11 mouse cellular contexts compared by ENCODE assay signal in genomic region chr19:44108996-44109395, GRCm38 (mm10). TPM values are rescaled to one million over a fixed set of nuclear protein-coding genes. Genes with fewer than 3 reads are reported as not detected.
DNase-seq lines count a peak whose midpoint lies in the region; ATAC-seq and TF ChIP-seq lines count a peak whose summit lies in the region.
"Had no signal": no experiment of that assay in that cellular context is flagged by ENCODE, and none has a peak within 500 bp of the region (broad histone marks: within the 10 kb centered on the region; RNA-seq: fewer than 3 reads in every experiment).

No protein-coding gene starts in this region.

- peaks cover 20% of the 10 kb centered on the region for H3K36me3 ChIP-seq in intestine, postnatal 0 days (ENCODE audit: control insufficient read depth, insufficient read depth)
- 0 out of 2 replicates have a peak, but pooled peaks cover 6% of the 10 kb centered on the region for H3K36me3 ChIP-seq in intestine, embryonic 16.5 days (ENCODE audit: control insufficient read depth, insufficient read depth, low read length)
- peaks cover 45% of the 10 kb centered on the region for H3K36me3 ChIP-seq in lung, embryonic 14.5 days (ENCODE audit: insufficient read depth)
- H3K36me3 ChIP-seq in forebrain, embryonic 14.5 days (ENCODE audit: control insufficient read depth, insufficient read depth, low read length) = peaks cover 36% of the 10 kb centered on the region
- H3K36me3 ChIP-seq in forebrain, embryonic 16.5 days (ENCODE audit: control insufficient read depth, insufficient read depth) = peaks cover 22% of the 10 kb centered on the region

- no peaks in the 10 kb centered on the region for H3K27me3 ChIP-seq in intestine, postnatal 0 days (replicated peaks; ENCODE audit: control insufficient read depth, insufficient read depth, low read length)
- H3K27me3 ChIP-seq in intestine, embryonic 16.5 days (replicated peaks; ENCODE audit: control insufficient read depth, insufficient read depth, low read length) = no peaks in the 10 kb centered on the region
- H3K27me3 ChIP-seq in lung, embryonic 14.5 days (ENCODE audit: insufficient read depth, low read length) = no peaks in the 10 kb centered on the region
- no peaks in the 10 kb centered on the region for H3K27me3 ChIP-seq in forebrain, embryonic 14.5 days (replicated peaks; ENCODE audit: control insufficient read depth, insufficient read depth, low read length)
- no peaks in the 10 kb centered on the region for H3K27me3 ChIP-seq in forebrain, embryonic 16.5 days (replicated peaks; ENCODE audit: control insufficient read depth, insufficient read depth, low read length)
- H3K27me3 ChIP-seq: liver, embryonic 12.5 days had no signal

- 0 out of 2 replicates have a peak, but pooled peaks cover 4% of the 10 kb centered on the region for H3K4me1 ChIP-seq in intestine, postnatal 0 days (replicated peaks; ENCODE audit: control insufficient read depth, insufficient read depth, low read length)
- peaks cover 9% of the 10 kb centered on the region; the same call in 1 of the 2 replicates for H3K4me1 ChIP-seq in intestine, embryonic 16.5 days (ENCODE audit: control insufficient read depth, insufficient read depth, low read length)
- H3K4me1 ChIP-seq in lung, embryonic 14.5 days (ENCODE audit: insufficient read depth) = peaks cover 3% of the 10 kb centered on the region
- peaks cover 12% of the 10 kb centered on the region for H3K4me1 ChIP-seq in forebrain, embryonic 14.5 days (ENCODE audit: control insufficient read depth, insufficient read depth, low read length)
- H3K4me1 ChIP-seq in forebrain, embryonic 16.5 days (replicated peaks; ENCODE audit: control insufficient read depth, insufficient read depth, low read length) = peaks cover 21% of the 10 kb centered on the region

- H3K4me3 ChIP-seq in intestine, postnatal 0 days (ENCODE audit: low read depth, low read length) = no peak overlapping the region
- no peak overlapping the region for H3K4me3 ChIP-seq in intestine, embryonic 16.5 days (ENCODE audit: low read length)
- no peak overlapping the region for H3K4me3 ChIP-seq in lung, embryonic 14.5 days (ENCODE audit: low read depth, low read length)
- H3K4me3 ChIP-seq in forebrain, embryonic 14.5 days (ENCODE audit: low read depth, low read length) = no peak overlapping the region
- H3K4me3 ChIP-seq in forebrain, embryonic 16.5 days (replicated peaks; ENCODE audit: low read length) = no peak overlapping the region
- H3K4me3 ChIP-seq: hindbrain, embryonic 10.5 days; liver, embryonic 12.5 days had no signal

- no peak overlapping the region for H3K4me2 ChIP-seq in intestine, postnatal 0 days (replicated peaks; ENCODE audit: low read depth)
- no peak overlapping the region for H3K4me2 ChIP-seq in intestine, embryonic 16.5 days (ENCODE audit: low read depth, low read length)
- no peak overlapping the region for H3K4me2 ChIP-seq in lung, embryonic 14.5 days
- no peak overlapping the region for H3K4me2 ChIP-seq in forebrain, embryonic 14.5 days (ENCODE audit: low read length)
- no peak overlapping the region for H3K4me2 ChIP-seq in forebrain, embryonic 16.5 days (ENCODE audit: low read length)

- peak; percentile 44 for DNase-seq in 3T3-L1 (ENCODE audit: low read depth, low spot score)
- DNase-seq in adrenal gland, adult (ENCODE audit: inconsistent age in 2 of 2, low spot score in 1 of 2) = peak; percentile 26 to 90
- DNase-seq in lung, embryonic 14.5 days = peak; percentile 7
- no peak for DNase-seq in forebrain, embryonic 14.5 days (ENCODE audit: low spot score)
- DNase-seq: layer of hippocampus, adult 9-11 months had no signal

- H3K9me3 ChIP-seq in intestine, postnatal 0 days (ENCODE audit: control insufficient read depth) = no peaks in the 10 kb centered on the region
- H3K9me3 ChIP-seq in intestine, embryonic 16.5 days (ENCODE audit: control insufficient read depth, low read length) = no peaks in the 10 kb centered on the region
- H3K9me3 ChIP-seq in lung, embryonic 14.5 days (ENCODE audit: low read depth, low read length) = no peaks in the 10 kb centered on the region
- no peaks in the 10 kb centered on the region for H3K9me3 ChIP-seq in forebrain, embryonic 14.5 days (replicated peaks; ENCODE audit: control insufficient read depth, low read length)
- no peaks in the 10 kb centered on the region for H3K9me3 ChIP-seq in forebrain, embryonic 16.5 days (ENCODE audit: control insufficient read depth, low read length)
- H3K9me3 ChIP-seq: forebrain, embryonic 10.5 days; hindbrain, embryonic 10.5 days; liver, embryonic 12.5 days had no signal

- ATAC-seq in intestine, postnatal 0 days = no peak
- ATAC-seq in intestine, embryonic 16.5 days = no peak
- ATAC-seq in lung, embryonic 14.5 days (ENCODE audit: insufficient read depth) = no peak
- ATAC-seq in forebrain, embryonic 14.5 days = no peak
- no peak for ATAC-seq in forebrain, embryonic 16.5 days
- ATAC-seq: liver, embryonic 12.5 days had no signal

- peak overlapping the region; percentile 85; the same call in 1 of the 2 replicates for H3K27ac ChIP-seq in intestine, postnatal 0 days (ENCODE audit: low read depth, low read length)
- no peak overlapping the region for H3K27ac ChIP-seq in intestine, embryonic 16.5 days (ENCODE audit: low read length)
- H3K27ac ChIP-seq in lung, embryonic 14.5 days (ENCODE audit: low read depth) = no peak overlapping the region
- H3K27ac ChIP-seq in forebrain, embryonic 14.5 days (ENCODE audit: low read depth, low read length) = no peak overlapping the region
- no peak overlapping the region for H3K27ac ChIP-seq in forebrain, embryonic 16.5 days (ENCODE audit: low read length)
- H3K27ac ChIP-seq: forebrain, embryonic 10.5 days; hindbrain, embryonic 10.5 days; liver, embryonic 12.5 days had no signal

- TF ChIP-seq CTCF in intestine, postnatal 0 days (IDR thresholded peaks at IDR 0.05; ENCODE audit: low read depth) = no peak
- TF ChIP-seq CTCF in lung, embryonic 14.5 days (IDR thresholded peaks at IDR 0.05; ENCODE audit: low read depth) = no peak

- H3K9ac ChIP-seq in intestine, postnatal 0 days (ENCODE audit: low read depth, low read length) = no peak overlapping the region
- H3K9ac ChIP-seq in intestine, embryonic 16.5 days (ENCODE audit: low read depth, low read length) = no peak overlapping the region
- H3K9ac ChIP-seq in lung, embryonic 14.5 days = no peak overlapping the region
- no peak overlapping the region for H3K9ac ChIP-seq in forebrain, embryonic 14.5 days (ENCODE audit: low read length)
- no peak overlapping the region for H3K9ac ChIP-seq in forebrain, embryonic 16.5 days (replicated peaks; ENCODE audit: low read depth, low read length)
- H3K9ac ChIP-seq: liver, embryonic 12.5 days had no signal

RNA-seq across cellular contexts. Expression of gene Chuk, which starts 1.7 kb away (rescaled TPM):
- polyA plus RNA-seq in intestine, postnatal 0 days (2015; fragmentation: Nextera tagmentation; extraction: Ambion mirVana) = 41.2 and 46.7 TPM in 2 replicates
- polyA plus RNA-seq in intestine, embryonic 16.5 days (2015; fragmentation: Nextera tagmentation; extraction: Ambion mirVana) = 40.0 and 40.2 TPM in 2 replicates
- 42.0 and 44.7 TPM in 2 replicates for polyA plus RNA-seq in lung, embryonic 14.5 days (2014; fragmentation: Nextera tagmentation; extraction: Ambion mirVana)
- polyA plus RNA-seq in forebrain, embryonic 14.5 days (2014; fragmentation: Nextera tagmentation; extraction: Ambion mirVana) = 44.8 and 51.2 TPM in 2 replicates
- polyA plus RNA-seq in forebrain, embryonic 16.5 days (2015; fragmentation: Nextera tagmentation; extraction: Ambion mirVana) = 61.7 and 72.4 TPM in 2 replicates

RNA-seq across cellular contexts. Expression of gene Cwf19l1, which starts 26.7 kb away (rescaled TPM):
- polyA plus RNA-seq in intestine, postnatal 0 days (2015; fragmentation: Nextera tagmentation; extraction: Ambion mirVana) = 10.7 and 12.5 TPM in 2 replicates
- 27.3 and 28.2 TPM in 2 replicates for polyA plus RNA-seq in intestine, embryonic 16.5 days (2015; fragmentation: Nextera tagmentation; extraction: Ambion mirVana)
- 32.8 and 36.3 TPM in 2 replicates for polyA plus RNA-seq in lung, embryonic 14.5 days (2014; fragmentation: Nextera tagmentation; extraction: Ambion mirVana)
- 37.3 and 43.0 TPM in 2 replicates for polyA plus RNA-seq in forebrain, embryonic 14.5 days (2014; fragmentation: Nextera tagmentation; extraction: Ambion mirVana)
- 39.7 and 44.0 TPM in 2 replicates for polyA plus RNA-seq in forebrain, embryonic 16.5 days (2015; fragmentation: Nextera tagmentation; extraction: Ambion mirVana)

RNA-seq across cellular contexts. Expression of gene Bloc1s2, which starts 37.2 kb away (rescaled TPM):
- polyA plus RNA-seq in intestine, postnatal 0 days (2015; fragmentation: Nextera tagmentation; extraction: Ambion mirVana) = 76.2 and 78.4 TPM in 2 replicates
- polyA plus RNA-seq in intestine, embryonic 16.5 days (2015; fragmentation: Nextera tagmentation; extraction: Ambion mirVana) = 84.5 and 90.9 TPM in 2 replicates
- 86.5 and 89.7 TPM in 2 replicates for polyA plus RNA-seq in lung, embryonic 14.5 days (2014; fragmentation: Nextera tagmentation; extraction: Ambion mirVana)
- 165 and 168 TPM in 2 replicates for polyA plus RNA-seq in forebrain, embryonic 14.5 days (2014; fragmentation: Nextera tagmentation; extraction: Ambion mirVana)
- 150 and 152 TPM in 2 replicates for polyA plus RNA-seq in forebrain, embryonic 16.5 days (2015; fragmentation: Nextera tagmentation; extraction: Ambion mirVana)

RNA-seq across cellular contexts. Expression of gene Erlin1, which starts 39.4 kb away (rescaled TPM):
- 21.0 and 24.3 TPM in 2 replicates for polyA plus RNA-seq in intestine, postnatal 0 days (2015; fragmentation: Nextera tagmentation; extraction: Ambion mirVana)
- 43.9 and 45.3 TPM in 2 replicates for polyA plus RNA-seq in intestine, embryonic 16.5 days (2015; fragmentation: Nextera tagmentation; extraction: Ambion mirVana)
- polyA plus RNA-seq in lung, embryonic 14.5 days (2014; fragmentation: Nextera tagmentation; extraction: Ambion mirVana) = 30.8 and 34.8 TPM in 2 replicates
- polyA plus RNA-seq in forebrain, embryonic 14.5 days (2014; fragmentation: Nextera tagmentation; extraction: Ambion mirVana) = 16.5 and 16.9 TPM in 2 replicates
- polyA plus RNA-seq in forebrain, embryonic 16.5 days (2015; fragmentation: Nextera tagmentation; extraction: Ambion mirVana) = 20.8 and 23.5 TPM in 2 replicates
